Mouse (Mus musculus) C2C12 (cell line): ENCODE data around the gene Card19.

ENCODE experiments used
- CEBPB ChIP-seq: IDR thresholded peaks from one replicate; pipeline ENCODE4 v1.6.1; 2011; ENCODE audit warnings: low read depth, mild to moderate bottlenecking, control low read depth, moderate library complexity
- CTCF ChIP-seq: IDR thresholded peaks from one replicate; pipeline ENCODE4 v1.5.1; 2011; ENCODE audit not compliant: control insufficient read depth, insufficient read depth, insufficient read length
- FOSL1 ChIP-seq: IDR thresholded peaks from one replicate; pipeline ENCODE4 v1.8.0; 2011; ENCODE audit warnings: mild to moderate bottlenecking, low read length; ENCODE audit not compliant: poor library complexity, insufficient read depth, severe bottlenecking
- MAX ChIP-seq: IDR thresholded peaks from one replicate; pipeline ENCODE4 v1.6.1; 2011; ENCODE audit warnings: mild to moderate bottlenecking, control low read depth
- MYOG ChIP-seq: IDR thresholded peaks from one replicate; pipeline ENCODE4 v1.6.1; 2011; ENCODE audit not compliant: control insufficient read depth, insufficient read length; ENCODE audit errors: extremely low read depth
- USF1 ChIP-seq: IDR thresholded peaks from one replicate; pipeline ENCODE4 v1.6.1; 2011; ENCODE audit warnings: low read depth, mild to moderate bottlenecking, control low read depth, moderate library complexity

DNA sequence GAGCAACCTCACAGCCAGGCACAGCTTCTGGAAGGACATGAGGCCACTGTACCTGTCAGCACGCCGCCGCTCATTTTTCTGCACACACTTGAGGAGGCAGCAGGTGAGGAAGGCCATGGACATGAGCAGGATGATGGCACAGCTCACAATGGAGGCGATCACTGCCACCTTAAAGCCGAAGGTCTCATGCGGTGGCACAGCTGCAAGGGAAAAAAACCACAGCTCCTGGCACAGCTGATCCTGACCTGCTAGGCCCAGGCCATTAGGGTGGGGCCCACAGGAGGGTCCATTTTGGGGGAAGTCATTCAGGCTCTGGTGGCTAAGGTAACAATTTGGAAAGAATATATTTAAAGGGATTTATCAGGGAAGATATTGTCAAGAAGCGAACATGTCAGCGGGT is 22.9 kb upstream of the Card19 start:
- TF ChIP-seq CTCF (no peak), MAX (no peak), FOSL1 (no peak), MYOG (no peak), USF1 (no peak), CEBPB (no peak)
